Mouse (Mus musculus) urinary bladder, postnatal 25 days (tissue): ENCODE measurements around the gene Rbpj.
A peak's percentile ranks its signal among the peaks of the same experiment; 100 is the strongest.

Experiments used
- DNase-seq: peaks from one replicate; pipeline ENCODE4 v3.0.0; 2022; ENCODE audit warnings: low spot score

Gene Rbpj

GRCm38 (mm10) chr5:53465883-53466282 is at the start of gene Rbpj:
TSS of gene Rbpj (plus strand) at chr5:53466152.
- no peak for DNase-seq

- DNase-seq, result no peak
These were observed 45.2 kb upstream of the Rbpj start for GRCm38 (mm10) chr5:53420777-53421176.

GRCm38 (mm10) chr5:53421291-53421690 is 44.7 kb upstream of the Rbpj start:
- no peak for DNase-seq

GRCm38 (mm10) chr5:53427411-53427810 is 38.5 kb upstream of the Rbpj start:
- no peak for DNase-seq

GRCm38 (mm10) chr5:53429683-53430477 is 36.1 kb upstream of the Rbpj start:
- no peak for DNase-seq

GRCm38 (mm10) chr5:53432451-53432850 is 33.5 kb upstream of the Rbpj start:
- DNase-seq, result no peak

GRCm38 (mm10) chr5:53436905-53437632 is 28.9 kb upstream of the Rbpj start:
- no peak for DNase-seq

- no peak for DNase-seq
These were observed 28.2 kb upstream of the Rbpj start for GRCm38 (mm10) chr5:53437767-53438166.

- DNase-seq, result no peak
These were observed 27.7 kb upstream of the Rbpj start for GRCm38 (mm10) chr5:53438268-53438667.

- DNase-seq, result no peak
These were observed 26.3 kb upstream of the Rbpj start for GRCm38 (mm10) chr5:53439655-53440054.

GRCm38 (mm10) chr5:53444030-53444429 is 21.9 kb upstream of the Rbpj start:
- peak; percentile 41 for DNase-seq

GRCm38 (mm10) chr5:53450945-53451344 is 15.0 kb upstream of the Rbpj start:
- DNase-seq, result no peak

GRCm38 (mm10) chr5:53451829-53452228 is 14.1 kb upstream of the Rbpj start:
- DNase-seq, result no peak

- DNase-seq, result no peak
These were observed 13.0 kb upstream of the Rbpj start for GRCm38 (mm10) chr5:53452920-53453319.

GRCm38 (mm10) chr5:53454706-53455105 is 11.2 kb upstream of the Rbpj start:
- DNase-seq, result no peak

- no peak for DNase-seq
These were observed 10.5 kb upstream of the Rbpj start for GRCm38 (mm10) chr5:53455459-53455858.

GRCm38 (mm10) chr5:53460196-53460595 is 5.8 kb upstream of the Rbpj start:
- no peak for DNase-seq

GRCm38 (mm10) chr5:53463098-53464018 is 2.6 kb upstream of the Rbpj start:
- no peak for DNase-seq

GRCm38 (mm10) chr5:53466422-53467333 is 726 bp downstream of the Rbpj start:
- DNase-seq, result no peak

GRCm38 (mm10) chr5:53467602-53468001 is 1.6 kb downstream of the Rbpj start:
- no peak for DNase-seq

GRCm38 (mm10) chr5:53468366-53468765 is 2.4 kb downstream of the Rbpj start:
- DNase-seq, result no peak
